In the genomic region with DNA sequence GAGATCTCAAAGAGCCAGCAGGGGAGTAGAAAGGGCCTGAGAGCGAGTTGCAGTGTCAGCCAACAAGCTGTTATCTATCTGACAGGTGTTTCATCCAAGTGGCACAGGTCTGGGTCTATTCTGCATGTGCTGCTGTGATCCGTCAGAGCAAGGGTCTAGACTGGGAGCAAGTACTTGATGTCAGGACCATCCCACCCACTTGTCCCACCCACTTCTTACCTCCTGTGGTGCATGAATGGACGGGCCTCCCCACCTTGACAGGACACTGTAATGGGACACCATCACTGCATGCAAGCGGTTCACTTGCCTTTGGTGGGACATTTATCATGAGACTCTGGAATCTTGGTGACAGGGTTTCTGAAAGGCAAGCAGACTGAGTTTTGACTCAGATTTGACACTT, we compare ENCODE assay signal across 8 mouse cellular contexts. TPM values are rescaled to one million over a fixed set of nuclear protein-coding genes. Genes with fewer than 3 reads are reported as not detected.
A peak's percentile ranks its signal among the peaks of the same experiment; 100 is the strongest.
DNase-seq lines count a peak whose midpoint lies in the region; ATAC-seq lines count a peak whose summit lies in the region.

No protein-coding gene starts in this region.

- H3K9ac ChIP-seq in kidney, embryonic 16.5 days (replicated peaks; ENCODE audit: low read length): peak overlapping the region; percentile 74
- H3K9ac ChIP-seq in hindbrain, embryonic 14.5 days: no peak overlapping the region
- H3K9ac ChIP-seq in midbrain, embryonic 14.5 days (replicated peaks; ENCODE audit: low read length): peak overlapping the region; percentile 44; the same call in 1 of the 2 replicates

- DNase-seq in kidney, adult 9 months: no peak
- no peak for DNase-seq in hindbrain, embryonic 14.5 days (ENCODE audit: low spot score)
- DNase-seq in midbrain, embryonic 14.5 days: no peak
- DNase-seq in spleen, adult 18-20 months: no peak
- DNase-seq in cerebellum, postnatal 36 days: no peak
- no peak for DNase-seq in embryo, embryonic 10.5 days (ENCODE audit: low spot score)

- no peaks in the 10 kb centered on the region for H3K27me3 ChIP-seq in kidney, embryonic 16.5 days (ENCODE audit: insufficient read depth, low read length)
- no peaks in the 10 kb centered on the region for H3K27me3 ChIP-seq in hindbrain, embryonic 14.5 days (ENCODE audit: control insufficient read depth, insufficient read depth, low read length)
- no peaks in the 10 kb centered on the region for H3K27me3 ChIP-seq in midbrain, embryonic 14.5 days (ENCODE audit: control insufficient read depth, insufficient read depth, low read length)

- ATAC-seq in kidney, embryonic 16.5 days (ENCODE audit: low FRiP score, low TSS enrichment): no peak
- ATAC-seq in hindbrain, embryonic 14.5 days (ENCODE audit: low FRiP score): no peak
- ATAC-seq in midbrain, embryonic 14.5 days (ENCODE audit: low FRiP score, low TSS enrichment): no peak

- peaks cover 61% of the 10 kb centered on the region for H3K4me1 ChIP-seq in kidney, embryonic 16.5 days (ENCODE audit: insufficient read depth, low read length)
- H3K4me1 ChIP-seq in brown adipose tissue, adult 24 weeks (ENCODE audit: control insufficient read depth, insufficient read depth, insufficient read length, low read length): peaks cover 15% of the 10 kb centered on the region; the same call in 1 of the 2 replicates
- H3K4me1 ChIP-seq in hindbrain, embryonic 14.5 days (replicated peaks; ENCODE audit: control insufficient read depth, insufficient read depth, low read length): peaks cover 33% of the 10 kb centered on the region
- H3K4me1 ChIP-seq in midbrain, embryonic 14.5 days (ENCODE audit: control insufficient read depth, insufficient read depth, low read length): peaks cover 13% of the 10 kb centered on the region; the same call in 1 of the 2 replicates

- H3K4me2 ChIP-seq in kidney, embryonic 16.5 days (replicated peaks; ENCODE audit: low read depth, low read length): peak overlapping the region; percentile 73
- H3K4me2 ChIP-seq in hindbrain, embryonic 14.5 days (replicated peaks): peak overlapping the region; percentile 96
- H3K4me2 ChIP-seq in midbrain, embryonic 14.5 days (ENCODE audit: low read length): peak overlapping the region; percentile 89

- no peaks in the 10 kb centered on the region for H3K9me3 ChIP-seq in kidney, embryonic 16.5 days (ENCODE audit: low read length)
- no peaks in the 10 kb centered on the region for H3K9me3 ChIP-seq in hindbrain, embryonic 14.5 days (ENCODE audit: control insufficient read depth, low read length)
- H3K9me3 ChIP-seq in midbrain, embryonic 14.5 days (ENCODE audit: control insufficient read depth, low read length): no peaks in the 10 kb centered on the region

- 18% methylated on average over 4 of the region's 4 CpGs for WGBS in kidney, embryonic 16.5 days
- WGBS in hindbrain, embryonic 14.5 days: 22% methylated on average over 4 of the region's 4 CpGs
- WGBS in midbrain, embryonic 14.5 days: 26% methylated on average over 4 of the region's 4 CpGs

- no peaks in the 10 kb centered on the region for H3K36me3 ChIP-seq in kidney, embryonic 16.5 days (ENCODE audit: insufficient read depth, low read length)
- no peaks in the 10 kb centered on the region for H3K36me3 ChIP-seq in hindbrain, embryonic 14.5 days (replicated peaks; ENCODE audit: control insufficient read depth, insufficient read depth)
- no peaks in the 10 kb centered on the region for H3K36me3 ChIP-seq in midbrain, embryonic 14.5 days (ENCODE audit: control insufficient read depth, insufficient read depth, low read length)

- peak overlapping the region; percentile 95 for H3K27ac ChIP-seq in kidney, embryonic 16.5 days (ENCODE audit: low read length)
- H3K27ac ChIP-seq in brown adipose tissue, adult 24 weeks (replicated peaks; ENCODE audit: low read depth, low read length): peak overlapping the region; percentile 85
- H3K27ac ChIP-seq in hindbrain, embryonic 14.5 days: no peak overlapping the region
- no peak overlapping the region for H3K27ac ChIP-seq in midbrain, embryonic 14.5 days (replicated peaks; ENCODE audit: low read depth, low read length)

- H3K4me3 ChIP-seq in kidney, embryonic 16.5 days (ENCODE audit: low read length): peak overlapping the region; percentile 58
- H3K4me3 ChIP-seq in brown adipose tissue, adult 24 weeks (ENCODE audit: insufficient read depth, low read depth, low read length): peak overlapping the region; percentile 78
- peak overlapping the region; percentile 44 for H3K4me3 ChIP-seq in hindbrain, embryonic 14.5 days (replicated peaks; ENCODE audit: low read length)
- H3K4me3 ChIP-seq in midbrain, embryonic 14.5 days (replicated peaks; ENCODE audit: low read depth, low read length): peak overlapping the region; percentile 45; the same call in 1 of the 2 replicates

RNA-seq across cellular contexts. Expression of gene Csrp1, which starts 10.0 kb away (rescaled TPM):
- 141 and 157 TPM in 2 replicates for polyA plus RNA-seq in kidney, embryonic 16.5 days (2015; fragmentation: Nextera tagmentation; extraction: Ambion mirVana)
- 33.7 and 37.2 TPM in 2 replicates for polyA plus RNA-seq in brown adipose tissue, adult 24 weeks (2012; ENCODE audit: insufficient read depth, insufficient read length, missing spikeins)
- 21.7 and 22.1 TPM in 2 replicates for polyA plus RNA-seq in hindbrain, embryonic 14.5 days (2014; fragmentation: Nextera tagmentation; extraction: Ambion mirVana)
- polyA plus RNA-seq in midbrain, embryonic 14.5 days (2014; fragmentation: Nextera tagmentation; extraction: Ambion mirVana): 13.2 and 16.1 TPM in 2 replicates

RNA-seq across cellular contexts. Expression of gene Phlda3, which starts 36.1 kb away (rescaled TPM):
- polyA plus RNA-seq in kidney, embryonic 16.5 days (2015; fragmentation: Nextera tagmentation; extraction: Ambion mirVana): 79.6 and 87.5 TPM in 2 replicates
- 498 and 651 TPM in 2 replicates for polyA plus RNA-seq in brown adipose tissue, adult 24 weeks (2012; ENCODE audit: insufficient read depth, insufficient read length, missing spikeins)
- 38.5 and 38.7 TPM in 2 replicates for polyA plus RNA-seq in hindbrain, embryonic 14.5 days (2014; fragmentation: Nextera tagmentation; extraction: Ambion mirVana)
- polyA plus RNA-seq in midbrain, embryonic 14.5 days (2014; fragmentation: Nextera tagmentation; extraction: Ambion mirVana): 20.7 and 25.1 TPM in 2 replicates

RNA-seq across cellular contexts. Expression of gene Tnni1, which starts 49.4 kb away (rescaled TPM):
- polyA plus RNA-seq in kidney, embryonic 16.5 days (2015; fragmentation: Nextera tagmentation; extraction: Ambion mirVana): 21.9 and 23.5 TPM in 2 replicates
- polyA plus RNA-seq in brown adipose tissue, adult 24 weeks (2012; ENCODE audit: insufficient read depth, insufficient read length, missing spikeins): 13.6 and 19.7 TPM in 2 replicates
- 0.47 and 1.7 TPM in 2 replicates for polyA plus RNA-seq in hindbrain, embryonic 14.5 days (2014; fragmentation: Nextera tagmentation; extraction: Ambion mirVana)
- polyA plus RNA-seq in midbrain, embryonic 14.5 days (2014; fragmentation: Nextera tagmentation; extraction: Ambion mirVana): 0.43 TPM in 1 of 2 replicates, not detected in the other

Comparison
In these comparisons a context has a peak if more than half of its experiments do, and no peak if none do; other contexts are left out.
1. H3K27ac ChIP-seq: peak in kidney, embryonic 16.5 days (single experiment) and brown adipose tissue, adult 24 weeks (single experiment); none in hindbrain, embryonic 14.5 days (single experiment) and midbrain, embryonic 14.5 days (single experiment).
2. Peak in every context shown above with its lines, with median percentiles within 50 percentile points of each other: H3K4me2 ChIP-seq and H3K4me3 ChIP-seq.